Mouse (Mus musculus): ENCODE data around the gene Gm128. TPM values are rescaled to one million over a fixed set of nuclear protein-coding genes. Genes with fewer than 3 reads are reported as not detected.

Gm128 gene
- polyA plus RNA-seq, 1 experiment: 0.86 TPM

DNA sequence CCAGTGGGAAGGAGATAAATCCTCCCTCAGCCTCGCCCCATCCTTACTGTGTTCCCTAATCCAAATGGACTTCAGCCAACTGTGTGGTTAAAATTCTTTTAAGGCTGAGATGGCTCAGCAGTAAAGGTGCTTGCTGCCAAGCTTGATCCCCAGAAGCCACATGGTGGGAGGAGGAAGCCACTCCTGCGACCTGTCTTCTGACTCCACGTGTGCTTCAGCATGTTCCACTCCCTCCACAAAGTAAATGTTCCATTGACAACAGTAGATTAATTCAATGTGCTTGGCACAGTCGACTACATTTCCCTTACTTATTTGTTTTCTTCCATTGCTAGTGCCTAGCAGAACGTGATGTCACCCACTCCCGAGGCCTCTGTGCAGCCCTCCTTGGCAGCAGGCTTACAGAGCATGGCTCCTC is 46.7 kb downstream of the Gm128 start:
- peak; percentile 66 for DNase-seq (ENCODE audit: low read depth)

Other genes starting within 250 kb of the Gm128 start
- 24.9 and 28.0 TPM in 2 replicates for gene Zfp687, start 226.2 kb downstream of the Gm128 start, polyA plus RNA-seq (2012; rRNA removed)
- gene Psmd4, start 199.0 kb downstream of the Gm128 start, polyA plus RNA-seq (2012; rRNA removed): 182 and 227 TPM in 2 replicates
- gene Pip5k1a, start 134.7 kb downstream of the Gm128 start, polyA plus RNA-seq (2012; rRNA removed): 19.6 and 21.0 TPM in 2 replicates
- 42.0 and 43.5 TPM in 2 replicates for gene Vps72, start 130.6 kb downstream of the Gm128 start, polyA plus RNA-seq (2012; rRNA removed)
- gene Tmod4, start 117.1 kb downstream of the Gm128 start, polyA plus RNA-seq (2012; rRNA removed): 0.42 and 0.63 TPM in 2 replicates
- 36.7 and 37.0 TPM in 2 replicates for gene Scnm1, start 107.6 kb downstream of the Gm128 start, polyA plus RNA-seq (2012; rRNA removed)
- 8.8 and 9.4 TPM in 2 replicates for gene Lysmd1, start 107.5 kb downstream of the Gm128 start, polyA plus RNA-seq (2012; rRNA removed)
- 10.4 and 11.6 TPM in 2 replicates for gene Tnfaip8l2, start 99.2 kb downstream of the Gm128 start, polyA plus RNA-seq (2012; rRNA removed)
- 6.4 and 6.7 TPM in 2 replicates for gene Sema6c, start 81.1 kb downstream of the Gm128 start, polyA plus RNA-seq (2012; rRNA removed)
- gene Gabpb2, start 23.7 kb downstream of the Gm128 start, polyA plus RNA-seq (2012; rRNA removed): 13.2 and 14.2 TPM in 2 replicates
- gene Cdc42se1, start 12.9 kb downstream of the Gm128 start, polyA plus RNA-seq (2012; rRNA removed): 59.7 and 60.1 TPM in 2 replicates
- 22.5 and 24.7 TPM in 2 replicates for gene Mllt11, start 9.4 kb downstream of the Gm128 start, polyA plus RNA-seq (2012; rRNA removed)
- 2.1 and 2.6 TPM in 2 replicates for gene Bnipl, start 9.6 kb upstream of the Gm128 start, polyA plus RNA-seq (2012; rRNA removed)
- gene Mindy1, start 39.7 kb upstream of the Gm128 start, polyA plus RNA-seq (2012; rRNA removed): 90.3 and 111 TPM in 2 replicates
- gene Prune1, start 40.5 kb upstream of the Gm128 start, polyA plus RNA-seq (2012; rRNA removed): 23.6 and 28.2 TPM in 2 replicates
- gene Anxa9, start 65.6 kb upstream of the Gm128 start, polyA plus RNA-seq (2012; rRNA removed): 18.1 and 26.0 TPM in 2 replicates
- gene Cers2, start 73.2 kb upstream of the Gm128 start, polyA plus RNA-seq (2012; rRNA removed): 92.9 and 123 TPM in 2 replicates
- gene Setdb1, start 115.6 kb upstream of the Gm128 start, polyA plus RNA-seq (2012; rRNA removed): 16.1 and 17.1 TPM in 2 replicates
- gene 4930558C23Rik, start 161.2 kb upstream of the Gm128 start, polyA plus RNA-seq (2012; rRNA removed): not detected in 2 replicates
- 27.0 and 31.4 TPM in 2 replicates for gene Arnt, start 192.8 kb upstream of the Gm128 start, polyA plus RNA-seq (2012; rRNA removed)

Measured in gonadal fat pad, adult 2 months (tissue).